Mouse (Mus musculus): ENCODE measurements around the gene Lyg2. TPM values are rescaled to one million over a fixed set of nuclear protein-coding genes. Genes with fewer than 3 reads are reported as not detected.

Lyg2 gene
- not detected in 2 replicates for polyA plus RNA-seq (2015; fragmentation: Nextera tagmentation; extraction: Ambion mirVana)

DNA sequence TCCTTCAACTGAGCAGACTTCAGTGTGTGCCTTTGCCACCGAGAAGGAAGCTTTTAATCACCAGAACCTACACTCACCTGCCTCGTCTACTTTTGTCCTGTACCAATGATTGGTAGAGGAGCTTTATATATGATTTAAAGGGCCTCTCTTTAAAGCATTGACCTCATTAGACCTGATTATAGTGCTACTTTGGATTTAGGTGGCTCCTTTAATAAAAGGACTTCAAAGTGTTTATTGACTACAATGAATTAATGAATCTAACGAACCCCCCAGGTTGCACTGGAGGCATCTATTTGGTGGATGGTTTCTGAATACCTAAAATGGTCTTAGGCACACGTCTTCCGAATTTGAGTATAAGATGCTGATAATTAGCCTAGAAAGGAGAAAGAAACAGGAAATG, at the start of gene Lyg2:
Lyg2 (minus strand) TSS at position 101 of the 400 bp plus-strand sequence.
- no peaks in the 10 kb centered on the region for H3K36me3 ChIP-seq (ENCODE audit: control insufficient read depth, insufficient read depth, low read length)
- no peaks in the 10 kb centered on the region; the same call in 1 of the 2 replicates for H3K27me3 ChIP-seq (ENCODE audit: control insufficient read depth, insufficient read depth, low read length)
- H3K4me1 ChIP-seq (ENCODE audit: control insufficient read depth, insufficient read depth, low read length) = no peaks in the 10 kb centered on the region
- H3K27ac ChIP-seq (ENCODE audit: low read length) = no peak within 1 kb of the TSS
- no peak within 1 kb of the TSS for H3K4me2 ChIP-seq (ENCODE audit: low read depth, low read length)
- WGBS = 71% methylated on average over 5 of the region's 5 CpGs
- no peak within 1 kb of the TSS for H3K4me3 ChIP-seq (replicated peaks; ENCODE audit: low read length)
- ATAC-seq (ENCODE audit: insufficient read depth, low FRiP score) = no peak
- H3K9ac ChIP-seq (ENCODE audit: low read length) = no peak within 1 kb of the TSS
- no peaks in the 10 kb centered on the region for H3K9me3 ChIP-seq (replicated peaks; ENCODE audit: control insufficient read depth, low read length)

DNA sequence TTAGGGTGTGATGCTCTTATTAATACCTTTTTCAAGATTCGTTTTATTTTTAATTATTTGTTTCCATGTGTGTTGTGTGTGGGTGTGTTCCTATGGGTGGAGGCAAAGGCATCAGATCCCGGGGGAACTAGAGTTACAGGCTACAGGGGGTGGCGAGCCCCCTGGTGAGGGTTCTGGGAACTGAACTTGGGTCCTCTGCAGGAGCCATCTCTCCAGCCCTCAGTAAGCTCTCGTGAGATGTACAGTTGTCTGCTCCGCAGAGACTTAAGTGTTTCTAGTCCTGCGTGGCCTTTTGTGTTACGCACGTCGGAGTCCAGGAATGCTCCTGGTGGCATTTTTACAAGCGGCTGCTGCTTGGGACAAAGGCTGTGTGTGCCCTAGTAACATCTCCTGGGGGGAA, 49.3 kb upstream of the Lyg2 start:
- WGBS = 63% methylated on average over 10 of the region's 10 CpGs
- Histone ChIP-seq H3K4me1 (ENCODE audit: control insufficient read depth, insufficient read depth, low read length) (no peaks in the 10 kb centered on the region), H3K27ac (ENCODE audit: low read length) (no peak overlapping the region)

DNA sequence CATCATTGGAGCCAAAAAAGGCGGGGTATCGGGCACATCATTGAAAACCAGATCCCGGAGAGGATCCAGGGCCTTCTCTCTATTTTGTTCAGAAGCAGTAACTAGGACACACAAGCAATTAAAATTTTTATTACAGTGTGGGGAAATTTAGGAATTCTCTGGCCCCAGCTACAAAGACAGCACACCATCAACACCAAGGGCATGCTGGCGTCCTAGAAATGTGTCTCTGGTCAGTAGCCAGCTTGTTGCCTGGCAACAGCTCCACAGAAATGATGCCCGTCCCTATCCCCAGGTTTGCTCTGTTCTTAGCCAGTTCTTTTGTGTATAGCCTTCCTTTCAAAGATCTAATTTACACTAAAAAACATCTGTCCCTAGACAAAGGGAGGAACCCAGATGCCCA, 43.2 kb upstream of the Lyg2 start:
- 74% methylated on average over 5 of the region's 5 CpGs for WGBS
- no peak for ATAC-seq (ENCODE audit: insufficient read depth, low FRiP score)
- H3K27ac ChIP-seq (ENCODE audit: low read length) = no peak overlapping the region
- no peaks in the 10 kb centered on the region for H3K4me1 ChIP-seq (ENCODE audit: control insufficient read depth, insufficient read depth, low read length)
- no peak overlapping the region for H3K4me2 ChIP-seq (ENCODE audit: low read depth, low read length)
- H3K27me3 ChIP-seq (ENCODE audit: control insufficient read depth, insufficient read depth, low read length) = no peaks in the 10 kb centered on the region
- no peak overlapping the region for H3K9ac ChIP-seq (ENCODE audit: low read length)
- no peak overlapping the region for H3K4me3 ChIP-seq (replicated peaks; ENCODE audit: low read length)
- H3K9me3 ChIP-seq (replicated peaks; ENCODE audit: control insufficient read depth, low read length) = no peaks in the 10 kb centered on the region
- H3K36me3 ChIP-seq (ENCODE audit: control insufficient read depth, insufficient read depth, low read length) = no peaks in the 10 kb centered on the region

More for the DNA sequence above, 49.3 kb upstream of the Lyg2 start:
- Histone ChIP-seq H3K9ac (ENCODE audit: low read length) (no peak overlapping the region), H3K36me3 (ENCODE audit: control insufficient read depth, insufficient read depth, low read length) (no peaks in the 10 kb centered on the region), H3K27me3 (ENCODE audit: control insufficient read depth, insufficient read depth, low read length) (no peaks in the 10 kb centered on the region), H3K9me3 (replicated peaks; ENCODE audit: control insufficient read depth, low read length) (no peaks in the 10 kb centered on the region), H3K4me3 (replicated peaks; ENCODE audit: low read length) (no peak overlapping the region), H3K4me2 (ENCODE audit: low read depth, low read length) (no peak overlapping the region)
- no peak for ATAC-seq (ENCODE audit: insufficient read depth, low FRiP score)

DNA sequence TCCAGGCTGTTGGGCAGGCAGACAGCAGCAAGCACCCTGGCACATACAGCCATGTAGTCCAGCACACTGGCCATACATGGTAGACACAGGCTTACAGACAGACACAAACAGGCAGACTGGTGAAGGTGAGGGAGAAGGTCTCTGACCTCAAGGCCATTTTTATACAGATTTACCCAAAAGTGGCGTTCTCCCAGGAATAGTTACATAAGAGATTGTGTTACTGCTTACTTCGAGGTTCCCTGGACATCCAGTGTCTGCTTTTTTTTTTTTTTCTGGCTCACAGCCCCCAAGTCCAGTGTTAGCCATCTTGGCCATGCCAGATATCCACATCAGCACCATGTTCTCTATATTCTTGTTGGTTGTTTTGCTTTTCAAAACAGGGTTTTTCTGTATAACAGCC, 42.2 kb upstream of the Lyg2 start:
- no peak overlapping the region for H3K4me3 ChIP-seq (replicated peaks; ENCODE audit: low read length)
- H3K36me3 ChIP-seq (ENCODE audit: control insufficient read depth, insufficient read depth, low read length) = no peaks in the 10 kb centered on the region
- H3K9me3 ChIP-seq (replicated peaks; ENCODE audit: control insufficient read depth, low read length) = no peaks in the 10 kb centered on the region
- no peaks in the 10 kb centered on the region for H3K4me1 ChIP-seq (ENCODE audit: control insufficient read depth, insufficient read depth, low read length)
- 58% methylated on average over 2 of the region's 2 CpGs for WGBS
- ATAC-seq (ENCODE audit: insufficient read depth, low FRiP score) = no peak
- no peak overlapping the region for H3K4me2 ChIP-seq (ENCODE audit: low read depth, low read length)
- H3K27ac ChIP-seq (ENCODE audit: low read length) = no peak overlapping the region
- H3K27me3 ChIP-seq (ENCODE audit: control insufficient read depth, insufficient read depth, low read length) = no peaks in the 10 kb centered on the region
- H3K9ac ChIP-seq (ENCODE audit: low read length) = no peak overlapping the region

DNA sequence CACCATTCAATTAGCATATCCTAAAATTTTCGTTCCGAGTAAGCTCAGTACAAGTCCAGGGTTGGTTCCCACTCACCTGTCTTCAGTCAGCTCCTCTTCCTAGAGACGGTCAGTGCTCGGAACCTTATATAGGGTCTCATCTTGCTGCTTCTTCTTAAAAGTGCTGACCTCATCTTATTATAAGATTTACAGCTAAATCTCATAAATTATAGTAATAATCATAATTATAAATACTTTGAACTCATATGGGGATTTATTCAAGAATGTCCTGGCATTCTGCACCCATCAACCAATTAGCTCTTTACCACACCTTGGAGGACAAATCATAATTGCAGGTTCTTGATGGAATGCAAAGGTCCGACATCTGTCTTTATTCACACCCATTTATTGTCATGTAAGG, 41.4 kb upstream of the Lyg2 start, which contains the start of gene Lyg1:
Lyg1 (minus strand) TSS at position 101 of the 400 bp plus-strand sequence.
- Histone ChIP-seq H3K4me1 (ENCODE audit: control insufficient read depth, insufficient read depth, low read length) (no peaks in the 10 kb centered on the region), H3K27me3 (ENCODE audit: control insufficient read depth, insufficient read depth, low read length) (no peaks in the 10 kb centered on the region), H3K4me2 (ENCODE audit: low read depth, low read length) (no peak within 1 kb of the TSS), H3K27ac (ENCODE audit: low read length) (no peak within 1 kb of the TSS), H3K36me3 (ENCODE audit: control insufficient read depth, insufficient read depth, low read length) (no peaks in the 10 kb centered on the region), H3K4me3 (replicated peaks; ENCODE audit: low read length) (no peak within 1 kb of the TSS), H3K9ac (ENCODE audit: low read length) (no peak within 1 kb of the TSS), H3K9me3 (replicated peaks; ENCODE audit: control insufficient read depth, low read length) (no peaks in the 10 kb centered on the region)
- ATAC-seq (ENCODE audit: insufficient read depth, low FRiP score) = no peak
- 85% methylated on average over 5 of the region's 5 CpGs for WGBS

DNA sequence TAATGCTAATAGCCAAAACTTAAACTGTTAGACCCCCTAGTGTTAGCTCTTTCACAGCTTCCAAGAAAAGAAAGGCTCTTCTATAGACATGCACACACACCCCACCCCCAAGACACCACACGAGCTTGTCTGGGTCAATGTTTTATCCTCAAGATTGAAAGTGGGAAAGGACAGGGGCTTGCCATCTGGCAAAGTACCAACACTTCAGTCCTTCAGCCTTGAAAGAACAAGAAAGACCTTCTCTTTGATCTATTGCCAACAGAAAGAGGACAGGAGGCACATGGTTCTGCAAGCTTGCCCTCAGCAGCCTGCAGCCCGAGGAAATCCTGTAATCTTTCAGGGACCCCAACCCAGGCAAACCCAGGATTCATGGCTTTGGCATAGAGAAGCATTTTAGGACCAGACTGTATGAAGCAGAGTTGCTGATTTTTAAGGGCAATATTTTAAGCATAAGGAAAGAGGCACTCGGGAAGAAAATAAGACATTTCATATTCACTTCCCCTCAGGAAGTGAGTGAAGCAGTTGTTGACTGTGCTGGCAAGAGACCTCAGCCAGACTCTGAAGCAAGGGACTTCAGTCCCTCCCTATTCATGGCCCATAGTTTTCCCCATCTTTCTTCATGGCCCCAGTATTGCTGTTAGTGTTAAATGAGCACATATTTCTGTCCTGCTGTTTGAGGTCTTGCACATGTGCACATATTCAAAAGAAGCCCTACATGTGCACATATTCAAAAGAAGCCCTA, 40.6 kb upstream of the Lyg2 start:
- no peak for ATAC-seq (ENCODE audit: insufficient read depth, low FRiP score)
- Histone ChIP-seq H3K27me3 (ENCODE audit: control insufficient read depth, insufficient read depth, low read length) (no peaks in the 10 kb centered on the region), H3K4me1 (ENCODE audit: control insufficient read depth, insufficient read depth, low read length) (no peaks in the 10 kb centered on the region), H3K36me3 (ENCODE audit: control insufficient read depth, insufficient read depth, low read length) (no peaks in the 10 kb centered on the region), H3K27ac (ENCODE audit: low read length) (no peak overlapping the region), H3K4me3 (replicated peaks; ENCODE audit: low read length) (no peak overlapping the region), H3K9me3 (replicated peaks; ENCODE audit: control insufficient read depth, low read length) (no peaks in the 10 kb centered on the region), H3K4me2 (ENCODE audit: low read depth, low read length) (no peak overlapping the region), H3K9ac (ENCODE audit: low read length) (no peak overlapping the region)
- 20% methylated on average over 3 of the region's 3 CpGs for WGBS

DNA sequence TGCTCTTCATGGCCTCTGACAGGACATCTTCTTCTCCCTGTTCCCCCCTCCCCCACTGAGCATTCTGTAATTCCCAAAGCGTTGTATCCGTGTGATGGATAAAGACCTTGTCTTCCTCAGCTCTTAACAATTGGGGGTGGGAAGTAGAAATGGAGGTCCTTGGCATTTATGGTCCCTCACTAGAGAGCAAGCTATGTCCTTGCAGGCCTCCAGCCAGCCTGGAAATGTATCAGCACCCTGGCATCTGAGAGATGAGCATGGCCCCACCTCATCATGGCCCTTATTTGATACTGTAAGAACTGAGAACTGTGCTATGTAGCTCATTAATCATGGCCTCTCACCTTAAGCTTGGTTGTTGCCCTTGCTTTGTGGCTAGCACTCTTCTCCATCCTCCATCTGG, 39.0 kb upstream of the Lyg2 start:
- Histone ChIP-seq H3K4me1 (ENCODE audit: control insufficient read depth, insufficient read depth, low read length) (no peaks in the 10 kb centered on the region), H3K27ac (ENCODE audit: low read length) (no peak overlapping the region), H3K36me3 (ENCODE audit: control insufficient read depth, insufficient read depth, low read length) (no peaks in the 10 kb centered on the region), H3K4me3 (replicated peaks; ENCODE audit: low read length) (no peak overlapping the region), H3K4me2 (ENCODE audit: low read depth, low read length) (no peak overlapping the region), H3K9ac (ENCODE audit: low read length) (no peak overlapping the region), H3K27me3 (ENCODE audit: control insufficient read depth, insufficient read depth, low read length) (no peaks in the 10 kb centered on the region), H3K9me3 (replicated peaks; ENCODE audit: control insufficient read depth, low read length) (no peaks in the 10 kb centered on the region)
- WGBS = 91% methylated on average over 2 of the region's 2 CpGs
- no peak for ATAC-seq (ENCODE audit: insufficient read depth, low FRiP score)

DNA sequence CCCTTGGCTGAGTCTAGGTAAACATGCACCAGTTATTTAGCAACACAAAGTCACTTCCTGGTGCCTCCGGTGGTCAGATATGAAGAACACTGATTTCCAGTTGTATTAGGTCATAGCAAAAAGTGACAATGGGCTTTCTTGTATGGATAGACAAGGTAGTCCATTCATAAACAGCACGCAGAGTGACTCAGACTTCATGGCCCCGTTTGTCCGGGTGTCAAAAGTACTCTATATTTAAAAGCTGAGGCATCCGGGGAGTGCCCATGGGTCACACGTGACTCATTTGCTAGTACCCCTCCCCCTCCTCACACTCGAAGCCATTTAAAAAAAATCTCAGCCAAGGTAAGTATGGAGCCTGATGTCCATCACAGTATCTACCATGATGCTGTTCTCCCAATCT, 38.5 kb upstream of the Lyg2 start:
- Histone ChIP-seq H3K9ac (ENCODE audit: low read length) (no peak overlapping the region), H3K4me3 (replicated peaks; ENCODE audit: low read length) (no peak overlapping the region), H3K4me2 (ENCODE audit: low read depth, low read length) (no peak overlapping the region), H3K27ac (ENCODE audit: low read length) (no peak overlapping the region), H3K9me3 (replicated peaks; ENCODE audit: control insufficient read depth, low read length) (no peaks in the 10 kb centered on the region), H3K36me3 (ENCODE audit: control insufficient read depth, insufficient read depth, low read length) (no peaks in the 10 kb centered on the region), H3K27me3 (ENCODE audit: control insufficient read depth, insufficient read depth, low read length) (no peaks in the 10 kb centered on the region), H3K4me1 (ENCODE audit: control insufficient read depth, insufficient read depth, low read length) (no peaks in the 10 kb centered on the region)
- ATAC-seq (ENCODE audit: insufficient read depth, low FRiP score) = no peak
- 72% methylated on average over 7 of the region's 7 CpGs for WGBS

DNA sequence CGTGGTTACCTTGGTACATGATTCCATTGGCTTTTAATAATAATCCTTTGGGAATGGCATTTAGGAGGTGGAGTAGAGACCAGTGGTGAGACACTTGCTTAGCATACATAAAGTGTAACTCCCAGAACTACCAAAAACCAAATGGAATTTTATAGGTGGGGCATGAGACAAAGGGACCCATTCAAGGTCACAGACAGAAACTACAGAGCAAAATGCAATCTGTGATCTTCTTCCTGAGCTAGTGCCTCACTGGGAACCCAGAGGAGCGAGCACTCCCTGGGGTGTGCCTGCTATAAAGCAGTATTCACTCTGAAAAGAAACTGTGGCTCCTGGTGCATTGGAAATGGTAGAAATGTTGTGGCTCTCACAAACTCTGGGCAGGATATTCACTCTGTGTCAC, 32.6 kb upstream of the Lyg2 start:
- no peaks in the 10 kb centered on the region for H3K27me3 ChIP-seq (ENCODE audit: control insufficient read depth, insufficient read depth, low read length)
- H3K9me3 ChIP-seq (replicated peaks; ENCODE audit: control insufficient read depth, low read length) = no peaks in the 10 kb centered on the region
- ATAC-seq (ENCODE audit: insufficient read depth, low FRiP score) = no peak
- no peak overlapping the region for H3K4me3 ChIP-seq (replicated peaks; ENCODE audit: low read length)
- H3K4me1 ChIP-seq (ENCODE audit: control insufficient read depth, insufficient read depth, low read length) = no peaks in the 10 kb centered on the region
- WGBS = 83% methylated on average over 2 of the region's 2 CpGs
- H3K4me2 ChIP-seq (ENCODE audit: low read depth, low read length) = no peak overlapping the region
- H3K27ac ChIP-seq (ENCODE audit: low read length) = no peak overlapping the region
- no peaks in the 10 kb centered on the region for H3K36me3 ChIP-seq (ENCODE audit: control insufficient read depth, insufficient read depth, low read length)
- no peak overlapping the region for H3K9ac ChIP-seq (ENCODE audit: low read length)

Data from stomach, embryonic 16.5 days (tissue).